16 mouse cellular contexts compared by ENCODE assay signal in genomic region chr6:124453756-124454155, GRCm38 (mm10). TPM values are rescaled to one million over a fixed set of nuclear protein-coding genes. Genes with fewer than 3 reads are reported as not detected.
DNase-seq lines count a peak whose midpoint lies in the region; ATAC-seq lines count a peak whose summit lies in the region.
"Had no signal": no experiment of that assay in that cellular context is flagged by ENCODE, and none has a peak within 500 bp of the region (broad histone marks: within the 10 kb centered on the region; RNA-seq: fewer than 3 reads in every experiment).

No protein-coding gene starts in this region.

- no peaks in the 10 kb centered on the region for H3K27me3 ChIP-seq in embryonic facial prominence, embryonic 11.5 days (ENCODE audit: control insufficient read depth, insufficient read depth, low read length)
- no peaks in the 10 kb centered on the region for H3K27me3 ChIP-seq in embryonic facial prominence, embryonic 10.5 days (replicated peaks; ENCODE audit: low read depth, poor library complexity, severe bottlenecking)
- H3K27me3 ChIP-seq in neural tube, embryonic 12.5 days (replicated peaks), result no peaks in the 10 kb centered on the region
- no peaks in the 10 kb centered on the region for H3K27me3 ChIP-seq in neural tube, embryonic 15.5 days (replicated peaks)
- H3K27me3 ChIP-seq: liver, embryonic 15.5 days had no signal

- H3K4me3 ChIP-seq in embryonic facial prominence, embryonic 11.5 days (ENCODE audit: low read depth, low read length), result no peak overlapping the region
- H3K4me3 ChIP-seq in embryonic facial prominence, embryonic 10.5 days, result no peak overlapping the region
- H3K4me3 ChIP-seq in neural tube, embryonic 12.5 days, result no peak overlapping the region
- H3K4me3 ChIP-seq in neural tube, embryonic 15.5 days (replicated peaks), result no peak overlapping the region
- H3K4me3 ChIP-seq: forebrain, embryonic 10.5 days; heart, embryonic 12.5 days; liver, embryonic 15.5 days had no signal

- 50% methylated on average over 4 of the region's 4 CpGs for WGBS in embryonic facial prominence, embryonic 11.5 days
- WGBS in embryonic facial prominence, embryonic 10.5 days, result 49% methylated on average over 4 of the region's 4 CpGs
- 43% methylated on average over 4 of the region's 4 CpGs for WGBS in neural tube, embryonic 12.5 days
- 40% methylated on average over 4 of the region's 4 CpGs for WGBS in neural tube, embryonic 15.5 days

- ATAC-seq in embryonic facial prominence, embryonic 11.5 days (replicated peaks; ENCODE audit: insufficient number of reproducible peaks, low FRiP score, low TSS enrichment, low read depth), result no peak
- ATAC-seq in neural tube, embryonic 12.5 days (ENCODE audit: low FRiP score, low read depth), result peak; percentile 38; the same call in 1 of the 2 replicates
- ATAC-seq in neural tube, embryonic 15.5 days (ENCODE audit: low FRiP score), result no peak
- no peak for ATAC-seq in frontal cortex, adult (ENCODE audit: low TSS enrichment)
- ATAC-seq: inflammation-experienced regulatory T-cells, adult 6 months had no signal

- no peaks in the 10 kb centered on the region for H3K9me3 ChIP-seq in embryonic facial prominence, embryonic 11.5 days (replicated peaks; ENCODE audit: control insufficient read depth, low read length)
- no peaks in the 10 kb centered on the region for H3K9me3 ChIP-seq in embryonic facial prominence, embryonic 10.5 days
- H3K9me3 ChIP-seq in neural tube, embryonic 12.5 days, result no peaks in the 10 kb centered on the region
- H3K9me3 ChIP-seq in neural tube, embryonic 15.5 days (replicated peaks), result no peaks in the 10 kb centered on the region
- H3K9me3 ChIP-seq: forebrain, embryonic 10.5 days; heart, embryonic 12.5 days; liver, embryonic 15.5 days had no signal

- no peaks in the 10 kb centered on the region for H3K36me3 ChIP-seq in embryonic facial prominence, embryonic 11.5 days (replicated peaks; ENCODE audit: control insufficient read depth, insufficient read depth, low read depth, low read length)
- no peaks in the 10 kb centered on the region for H3K36me3 ChIP-seq in embryonic facial prominence, embryonic 10.5 days (replicated peaks)
- peaks cover 21% of the 10 kb centered on the region for H3K36me3 ChIP-seq in neural tube, embryonic 12.5 days
- H3K36me3 ChIP-seq in neural tube, embryonic 15.5 days, result peaks cover 51% of the 10 kb centered on the region
- H3K36me3 ChIP-seq: heart, embryonic 12.5 days; liver, embryonic 15.5 days had no signal

- no peak overlapping the region for H3K27ac ChIP-seq in embryonic facial prominence, embryonic 11.5 days (replicated peaks; ENCODE audit: low read depth, low read length)
- no peak overlapping the region for H3K27ac ChIP-seq in embryonic facial prominence, embryonic 10.5 days (replicated peaks)
- no peak overlapping the region for H3K27ac ChIP-seq in neural tube, embryonic 12.5 days
- H3K27ac ChIP-seq in neural tube, embryonic 15.5 days (replicated peaks), result no peak overlapping the region
- H3K27ac ChIP-seq: forebrain, embryonic 10.5 days; liver, embryonic 15.5 days had no signal

- no peak overlapping the region for H3K4me2 ChIP-seq in embryonic facial prominence, embryonic 11.5 days (ENCODE audit: low read depth, low read length)
- H3K4me2 ChIP-seq in neural tube, embryonic 12.5 days (replicated peaks), result no peak overlapping the region
- H3K4me2 ChIP-seq in neural tube, embryonic 15.5 days, result no peak overlapping the region
- H3K4me2 ChIP-seq: heart, embryonic 12.5 days; liver, embryonic 15.5 days had no signal

- intact Hi-C loops in left cerebral cortex, postnatal 10 days (cut with DNase I), result no loop called here

- no peak overlapping the region for H3K9ac ChIP-seq in embryonic facial prominence, embryonic 11.5 days (replicated peaks; ENCODE audit: low read length)
- H3K9ac ChIP-seq in neural tube, embryonic 12.5 days, result no peak overlapping the region
- H3K9ac ChIP-seq in neural tube, embryonic 15.5 days (replicated peaks), result no peak overlapping the region
- H3K9ac ChIP-seq: heart, embryonic 12.5 days; liver, embryonic 15.5 days had no signal

- DNase-seq in embryonic facial prominence, embryonic 11.5 days (ENCODE audit: low spot score), result peak; percentile 7
- DNase-seq in embryonic facial prominence, embryonic 10.5 days (ENCODE audit: low spot score), result no peak
- peak; percentile 39 for DNase-seq in liver
- DNase-seq in cerebellum, postnatal 25 days, result no peak
- no peak for DNase-seq in left cerebral cortex, postnatal 10 days (ENCODE audit: extremely low spot score in 1 of 2, low spot score in 2 of 2)
- DNase-seq: adrenal gland, adult 2 months; B cell, adult 2 months; gastrocnemius, postnatal 36 days; midbrain, embryonic 14.5 days had no signal

- no peaks in the 10 kb centered on the region for H3K4me1 ChIP-seq in embryonic facial prominence, embryonic 11.5 days (ENCODE audit: control insufficient read depth, insufficient read depth, low read length)
- H3K4me1 ChIP-seq in embryonic facial prominence, embryonic 10.5 days, result 0 out of 2 replicates have a peak, but pooled peaks cover 3% of the 10 kb centered on the region
- no peaks in the 10 kb centered on the region for H3K4me1 ChIP-seq in neural tube, embryonic 12.5 days
- H3K4me1 ChIP-seq in neural tube, embryonic 15.5 days, result no peaks in the 10 kb centered on the region
- H3K4me1 ChIP-seq: forebrain, embryonic 10.5 days; heart, embryonic 12.5 days had no signal

RNA-seq across cellular contexts. Expression of gene Clstn3, which starts 10.8 kb away (rescaled TPM):
- 6.3 and 6.4 TPM in 2 replicates for polyA plus RNA-seq in embryonic facial prominence, embryonic 11.5 days (2014; fragmentation: Nextera tagmentation; extraction: Ambion mirVana)
- 5.5 and 8.7 TPM in 2 replicates for polyA plus RNA-seq in embryonic facial prominence, embryonic 10.5 days (2016; fragmentation: Nextera tagmentation; extraction: Ambion mirVana)
- 39.7 and 41.2 TPM in 2 replicates for polyA plus RNA-seq in neural tube, embryonic 12.5 days (2016; fragmentation: Nextera tagmentation; extraction: Ambion mirVana)
- polyA plus RNA-seq in neural tube, embryonic 15.5 days (2015; fragmentation: Nextera tagmentation; extraction: Ambion mirVana), result 135 and 160 TPM in 2 replicates
- 100 to 1,000 TPM; 333 TPM for total RNA-seq in left cerebral cortex, postnatal 10 days (2021)
- polyA plus RNA-seq: inflammation-experienced regulatory T-cells, adult 6 months had no signal

RNA-seq across cellular contexts. Expression of gene Pex5, which starts 38.9 kb away (rescaled TPM):
- 37.6 and 38.5 TPM in 2 replicates for polyA plus RNA-seq in embryonic facial prominence, embryonic 11.5 days (2014; fragmentation: Nextera tagmentation; extraction: Ambion mirVana)
- polyA plus RNA-seq in embryonic facial prominence, embryonic 10.5 days (2016; fragmentation: Nextera tagmentation; extraction: Ambion mirVana), result 43.3 and 44.9 TPM in 2 replicates
- 69.4 and 70.3 TPM in 2 replicates for polyA plus RNA-seq in neural tube, embryonic 12.5 days (2016; fragmentation: Nextera tagmentation; extraction: Ambion mirVana)
- polyA plus RNA-seq in neural tube, embryonic 15.5 days (2015; fragmentation: Nextera tagmentation; extraction: Ambion mirVana), result 58.0 and 62.4 TPM in 2 replicates
- total RNA-seq in left cerebral cortex, postnatal 10 days (2021), result 10 to 100 TPM; 79.0 to 84.6 TPM

RNA-seq across cellular contexts. Expression of gene C1rl, which starts 39.2 kb away (rescaled TPM):
- 0.29 and 0.38 TPM in 2 replicates for polyA plus RNA-seq in embryonic facial prominence, embryonic 11.5 days (2014; fragmentation: Nextera tagmentation; extraction: Ambion mirVana)
- 0.42 and 0.47 TPM in 2 replicates for polyA plus RNA-seq in embryonic facial prominence, embryonic 10.5 days (2016; fragmentation: Nextera tagmentation; extraction: Ambion mirVana)
- 0.19 and 0.22 TPM in 2 replicates for polyA plus RNA-seq in neural tube, embryonic 12.5 days (2016; fragmentation: Nextera tagmentation; extraction: Ambion mirVana)
- polyA plus RNA-seq in neural tube, embryonic 15.5 days (2015; fragmentation: Nextera tagmentation; extraction: Ambion mirVana), result 0.40 and 0.69 TPM in 2 replicates
- total RNA-seq in left cerebral cortex, postnatal 10 days (2021), result under 1 TPM; 0.21 to 0.30 TPM
- polyA plus RNA-seq: inflammation-experienced regulatory T-cells, adult 6 months had no signal

RNA-seq across cellular contexts. Expression of gene C1ra, which starts 58.4 kb away (rescaled TPM):
- 0.08 and 0.20 TPM in 2 replicates for polyA plus RNA-seq in embryonic facial prominence, embryonic 11.5 days (2014; fragmentation: Nextera tagmentation; extraction: Ambion mirVana)
- polyA plus RNA-seq in embryonic facial prominence, embryonic 10.5 days (2016; fragmentation: Nextera tagmentation; extraction: Ambion mirVana), result 0.13 TPM in 1 of 2 replicates, not detected in the other
- 0.06 and 0.28 TPM in 2 replicates for polyA plus RNA-seq in neural tube, embryonic 12.5 days (2016; fragmentation: Nextera tagmentation; extraction: Ambion mirVana)
- polyA plus RNA-seq in neural tube, embryonic 15.5 days (2015; fragmentation: Nextera tagmentation; extraction: Ambion mirVana), result 0.31 and 1.4 TPM in 2 replicates
- total RNA-seq in left cerebral cortex, postnatal 10 days (2021), result 1 to 10 TPM in 1 of 2 experiments, under 1 TPM in 1; 0.99 to 1.2 TPM

Comparison
In these comparisons a context has a peak if more than half of its experiments do, and no peak if none do; other contexts are left out.
1. DNase-seq: peak in embryonic facial prominence, embryonic 11.5 days (single experiment) and liver (single experiment); none in embryonic facial prominence, embryonic 10.5 days (single experiment), cerebellum, postnatal 25 days (0 of 2) and left cerebral cortex, postnatal 10 days (0 of 2).